Mouse (Mus musculus) neutrophil, adult 5-6 weeks (primary cell): ENCODE results near the gene Mfap1b. TPM values are rescaled to one million over a fixed set of nuclear protein-coding genes. Genes with fewer than 3 reads are reported as not detected.

ENCODE experiments used
- ATAC-seq: fragments of 151-379, 151-347 bp; 2 replicates; pipeline ENCODE4 v1.8.0; 2017; ENCODE audit warnings: mild to moderate bottlenecking, moderate TSS enrichment; ENCODE audit not compliant: insufficient number of reproducible peaks, poor library complexity, low FRiP score, severe bottlenecking; ENCODE audit errors: extremely low read depth
- total RNA-seq: library from RNA; stranded (forward); fragments of 200-1000 nt; gene quantifications from 2 replicates; pipeline ENCODE4 v1.2.3, GENCODE M21; 2017

Mfap1b gene
- total RNA-seq, 1 experiment from 2014 or later, result 120 TPM

GRCm38 (mm10) chr2:121443068-121443349 lies 30.9 kb downstream of the Mfap1b start:
- ATAC-seq, result no peak

- ATAC-seq, result peak; percentile 93
Observed at GRCm38 (mm10) chr2:121442259-121443067, 31.4 kb downstream of the Mfap1b start.

GRCm38 (mm10) chr2:121441800-121442199 lies 32.1 kb downstream of the Mfap1b start:
- ATAC-seq, result peak; percentile 70

GRCm38 (mm10) chr2:121440834-121441605 lies 32.8 kb downstream of the Mfap1b start:
- no peak for ATAC-seq

GRCm38 (mm10) chr2:121439746-121440145 lies 34.1 kb downstream of the Mfap1b start:
- no peak for ATAC-seq

- ATAC-seq, result peak; percentile 70; the same call in 1 of the 2 replicates
Observed at GRCm38 (mm10) chr2:121434854-121435253, 39.0 kb downstream of the Mfap1b start.

- no peak for ATAC-seq
Observed at GRCm38 (mm10) chr2:121425890-121426289, 48.0 kb downstream of the Mfap1b start.

GRCm38 (mm10) chr2:121423166-121423565 lies 50.7 kb downstream of the Mfap1b start:
- no peak for ATAC-seq

GRCm38 (mm10) chr2:121418476-121418875 lies 55.4 kb downstream of the Mfap1b start:
- no peak for ATAC-seq

GRCm38 (mm10) chr2:121416356-121416755 lies 57.5 kb downstream of the Mfap1b start:
- no peak for ATAC-seq

GRCm38 (mm10) chr2:121415591-121415990 lies 58.3 kb downstream of the Mfap1b start:
- ATAC-seq, result no peak

GRCm38 (mm10) chr2:121415103-121415502 lies 58.8 kb downstream of the Mfap1b start:
- no peak for ATAC-seq

GRCm38 (mm10) chr2:121414139-121414685 lies 59.7 kb downstream of the Mfap1b start:
- ATAC-seq, result peak; percentile 31; the same call in 1 of the 2 replicates

- peak; percentile 89 for ATAC-seq
Observed at GRCm38 (mm10) chr2:121413387-121414042, 60.4 kb downstream of the Mfap1b start, which contains the start of the genes Pdia3 and Catsper2. Pdia3 (plus strand) TSS chr2:121413775. Catsper2 (minus strand) TSS chr2:121413792.

- ATAC-seq, result no peak
Observed at GRCm38 (mm10) chr2:121412843-121413386, 61.0 kb downstream of the Mfap1b start.
